Mouse (Mus musculus) forebrain, embryonic 13.5 days (tissue): ENCODE results near the gene Gm49318. TPM values are rescaled to one million over a fixed set of nuclear protein-coding genes. Genes with fewer than 3 reads are reported as not detected.

Source experiments
- ATAC-seq: fragments of 200-750 bp; cut with Nextera tagmentation; 2 replicates; pipeline ENCODE4 v1.8.0; 2017
- H3K27ac ChIP-seq: fragments of 300-500 bp; sonication (generic); 2 replicates; pipeline ENCODE4 v1.5.1; 2015; ENCODE audit warnings: inconsistent platforms, mild to moderate bottlenecking, moderate library complexity
- H3K27me3 ChIP-seq: fragments of 300-500 bp; sonication (generic); 2 replicates; pipeline ENCODE4 v1.6.1; 2015; ENCODE audit warnings: mild to moderate bottlenecking, inconsistent platforms
- H3K36me3 ChIP-seq: fragments of 300-500 bp; sonication (generic); 2 replicates; pipeline ENCODE4 v1.6.1; 2015; ENCODE audit warnings: mild to moderate bottlenecking, inconsistent platforms; ENCODE audit not compliant: poor library complexity, severe bottlenecking
- H3K4me1 ChIP-seq: fragments of 300-500 bp; sonication (generic); 2 replicates; pipeline ENCODE4 v1.6.1; 2015; ENCODE audit warnings: inconsistent platforms
- H3K4me2 ChIP-seq: fragments of 300-500 bp; sonication (generic); 2 replicates; pipeline ENCODE4 v1.6.1; 2015; ENCODE audit warnings: inconsistent platforms, mild to moderate bottlenecking, moderate library complexity
- H3K4me3 ChIP-seq: fragments of 300-500 bp; sonication (generic); 2 replicates; pipeline ENCODE4 v1.5.1; 2015; ENCODE audit warnings: mild to moderate bottlenecking, inconsistent platforms
- H3K9ac ChIP-seq: fragments of 300-500 bp; sonication (generic); 2 replicates; pipeline ENCODE4 v1.6.1; 2015; ENCODE audit warnings: mild to moderate bottlenecking, inconsistent platforms
- H3K9me3 ChIP-seq: fragments of 300-500 bp; sonication (generic); replicated peaks from 2 replicates; pipeline ENCODE4 v1.6.1; 2016; ENCODE audit warnings: inconsistent platforms
- WGBS: fragments of 180-500 bp; shearing (Covaris S2); methylation state at CpG from one replicate; pipeline ENCODE4 v1.1.7; 2015; 5-methylcytosine and 5-hydroxymethylcytosine counted together
- microRNA-seq: library from miRNA; unstranded; fragments of <30 nt; microRNA quantifications from one replicate; pipeline ENCODE4, GENCODE M21; 2016
- polyA plus RNA-seq: library from polyadenylated mRNA; unstranded; fragments of >200 nt; fragmentation: Nextera tagmentation; extraction: Ambion mirVana; gene quantifications from 2 replicates; pipeline ENCODE4 v1.2.1, GENCODE M21; 2015

The Gm49318 gene
- polyA plus RNA-seq, 1 experiment from 2014 or later, result not detected

DNA sequence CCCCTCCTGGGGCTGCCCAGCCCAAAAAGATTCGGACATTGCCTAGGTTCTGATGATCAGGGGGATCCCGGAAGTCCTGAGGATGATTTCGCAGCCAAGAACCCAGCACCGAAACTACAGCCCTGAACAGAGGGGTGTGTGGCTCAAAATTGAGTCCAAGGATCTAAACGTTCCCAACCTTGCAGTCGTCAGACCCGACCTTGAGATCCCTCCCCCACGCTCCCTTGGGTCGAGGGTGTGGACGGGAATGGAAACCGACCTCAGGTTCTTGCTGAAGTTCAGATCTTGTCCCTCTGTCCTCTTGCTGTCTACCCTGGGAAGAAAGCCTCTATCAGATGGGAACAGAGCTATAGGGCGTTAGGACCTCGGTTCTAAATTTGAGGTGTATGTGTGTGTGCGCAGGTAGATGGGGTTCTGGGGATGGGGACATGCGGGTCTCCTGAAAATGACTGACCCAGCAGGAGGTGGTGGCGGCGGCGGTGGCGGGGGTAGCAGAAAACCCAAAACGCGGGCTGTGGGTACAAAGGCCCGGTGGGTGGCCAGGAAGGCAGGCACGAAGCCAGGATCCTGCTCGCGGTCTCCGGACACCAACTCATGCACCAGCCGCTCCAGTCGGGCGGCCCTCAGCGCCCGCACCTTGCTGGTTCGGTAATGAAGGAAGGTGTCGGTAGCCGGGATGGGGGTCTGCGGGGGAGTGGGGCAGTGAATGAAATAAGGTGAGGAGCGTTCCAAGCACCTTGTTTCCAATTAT is 83.3 kb downstream of the Gm49318 start:
- H3K27me3 ChIP-seq, result peaks cover 81% of the 10 kb centered on the region
- H3K4me2 ChIP-seq, result peak overlapping the region; percentile 59
- H3K36me3 ChIP-seq, result no peaks in the 10 kb centered on the region
- H3K4me3 ChIP-seq, result peak overlapping the region; percentile 39; the same call in 1 of the 2 replicates
- no peaks in the 10 kb centered on the region for H3K9me3 ChIP-seq
- no peak overlapping the region for H3K27ac ChIP-seq
- peaks cover 22% of the 10 kb centered on the region for H3K4me1 ChIP-seq
- no peak overlapping the region for H3K9ac ChIP-seq
- WGBS, result 9% methylated on average over 36 of the region's 36 CpGs
- ATAC-seq, result no peak

Small RNA genes lying within 50 kb of the gene (microRNA-seq; reads per million reads assigned to microRNA genes)
- not detected for gene Mir7084

Other genes with a start within 250 kb of the Gm49318 start
- 0.21 TPM in 1 of 2 replicates, not detected in the other for gene Angptl8, start 235.7 kb downstream of the Gm49318 start, polyA plus RNA-seq
- 12.5 and 13.9 TPM in 2 replicates for gene Dock6, start 218.6 kb downstream of the Gm49318 start, polyA plus RNA-seq
- gene Rab3d, start 153.1 kb downstream of the Gm49318 start, polyA plus RNA-seq, result 18.3 and 21.0 TPM in 2 replicates
- gene Ccdc159, start 143.8 kb downstream of the Gm49318 start, polyA plus RNA-seq, result 5.0 and 6.6 TPM in 2 replicates
- 42.2 and 42.3 TPM in 2 replicates for gene Tmem205, start 143.7 kb downstream of the Gm49318 start, polyA plus RNA-seq
- 37.8 and 44.1 TPM in 2 replicates for gene Plppr2, start 134.2 kb downstream of the Gm49318 start, polyA plus RNA-seq
- gene Swsap1, start 115.5 kb downstream of the Gm49318 start, polyA plus RNA-seq, result 8.6 and 12.1 TPM in 2 replicates
- 0.99 and 1.9 TPM in 2 replicates for gene Epor, start 107.8 kb downstream of the Gm49318 start, polyA plus RNA-seq
- gene Rgl3, start 81.8 kb downstream of the Gm49318 start, polyA plus RNA-seq, result 1.1 and 1.2 TPM in 2 replicates
- 4.0 and 4.6 TPM in 2 replicates for gene Ccdc151, start 68.6 kb downstream of the Gm49318 start, polyA plus RNA-seq
- gene Prkcsh, start 68.5 kb downstream of the Gm49318 start, polyA plus RNA-seq, result 84.2 and 89.6 TPM in 2 replicates
- 63.7 and 66.4 TPM in 2 replicates for gene Elavl3, start 19.2 kb downstream of the Gm49318 start, polyA plus RNA-seq
- 17.1 and 18.9 TPM in 2 replicates for gene Zfp653, start 117 bp upstream of the Gm49318 start, polyA plus RNA-seq
- 47.7 and 51.5 TPM in 2 replicates for gene Ecsit, start 14.2 kb upstream of the Gm49318 start, polyA plus RNA-seq
- gene Cnn1, start 28.0 kb upstream of the Gm49318 start, polyA plus RNA-seq, result 1.8 and 2.2 TPM in 2 replicates
- gene Elof1, start 45.9 kb upstream of the Gm49318 start, polyA plus RNA-seq, result 206 and 210 TPM in 2 replicates
- gene Acp5, start 64.5 kb upstream of the Gm49318 start, polyA plus RNA-seq, result 0.81 and 1.2 TPM in 2 replicates
- 79.3 and 87.5 TPM in 2 replicates for gene Pigyl, start 85.6 kb upstream of the Gm49318 start, polyA plus RNA-seq
- 0.13 and 0.19 TPM in 2 replicates for gene Zfp872, start 116.8 kb upstream of the Gm49318 start, polyA plus RNA-seq
- 9.3 and 11.0 TPM in 2 replicates for gene Zfp809, start 154.5 kb upstream of the Gm49318 start, polyA plus RNA-seq
- gene Zfp599, start 188.6 kb upstream of the Gm49318 start, polyA plus RNA-seq, result 10.4 and 10.7 TPM in 2 replicates
- 32.9 and 33.8 TPM in 2 replicates for gene Zfp810, start 236.4 kb upstream of the Gm49318 start, polyA plus RNA-seq